Mouse (Mus musculus): ENCODE measurements at regions not wholly inside any gene's neighbourhood (a gene's known extent, or its start where the extent isn't known, plus 50 kb on each side); places are given as distances from the start of the nearest gene placed in this dataset.
A peak's percentile ranks its signal among the peaks of the same experiment; 100 is the strongest.

DNA sequence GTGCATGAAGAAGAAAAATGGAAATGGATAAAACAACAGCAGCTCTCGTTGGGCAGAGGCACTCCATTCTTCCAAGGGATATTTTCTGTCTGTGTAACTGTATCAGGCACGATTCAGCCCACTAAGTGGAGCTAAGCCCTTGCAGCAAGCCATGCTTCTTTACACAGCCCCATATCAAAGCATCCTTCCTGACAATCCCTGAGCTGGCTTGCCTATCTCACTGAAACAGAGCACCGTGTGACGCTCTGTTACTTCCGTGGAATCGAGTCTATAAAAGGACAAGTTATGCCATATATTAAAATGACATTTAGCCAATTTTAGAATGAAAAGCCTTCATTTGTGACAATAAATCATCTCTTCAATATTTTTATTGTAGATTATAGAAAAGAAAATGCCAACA lies 918.8 kb downstream of the Tbl1xr1 start:
- Histone ChIP-seq H3K79me2 (replicated peaks; ENCODE audit: control insufficient read depth, extremely low read depth, insufficient read depth, poor library complexity, severe bottlenecking) (no peaks in the 10 kb centered on the region), H3K36me3 (replicated peaks in 1 of 2; ENCODE audit: control insufficient read depth in 1 of 2, insufficient read depth in 1 of 2, low read length in 1 of 2) (no peaks in the 10 kb centered on the region), H3K9me3 (replicated peaks; ENCODE audit: low read length) (no peaks in the 10 kb centered on the region), H3K4me3 (replicated peaks in 1 of 3; ENCODE audit: low read depth in 2 of 3, low read length in 2 of 3, poor library complexity in 1 of 3) (no peak overlapping the region), H3K9ac (ENCODE audit: insufficient read depth, low read depth) (no peak overlapping the region; the same call in 1 of the 2 replicates), H3K27me3 (replicated peaks) (no peaks in the 10 kb centered on the region), H3K4me1 (ENCODE audit: control insufficient read depth in 1 of 2, insufficient read depth in 2 of 2) (peaks cover 6 to 18% of the 10 kb centered on the region in 2 experiments; a peak in 3 of 4 replicates), H3K27ac (ENCODE audit: insufficient read depth, low read depth) (peak overlapping the region; percentile 28), H3K4me2 (ENCODE audit: insufficient read depth, low read depth, poor library complexity, severe bottlenecking) (no peak overlapping the region)
- DNase-seq (ENCODE audit: extremely low read depth) = no peak
- dilution Hi-C loops (cut with MboI; ENCODE audit: extremely low pct_ligation_motif_present, extremely low pct_unique_long_range_greater_than_20kb, low sequenced_read_pairs) (no loop called here), in situ Hi-C loops (cut with MboI; ENCODE audit: low pct_ligation_motif_present, low pct_unique_long_range_greater_than_20kb, low sequenced_read_pairs) (no loop called here)
- no peak for TF ChIP-seq MAFK (IDR thresholded peaks at IDR 0.05; ENCODE audit: insufficient replicate concordance, low read length)
- no peak for TF ChIP-seq ETS1 (conservative IDR thresholded peaks at IDR 0.05; ENCODE audit: low read depth, low read length)
- TF ChIP-seq UBTF (IDR thresholded peaks at IDR 0.05; ENCODE audit: low read depth, low read length) = no peak
- no peak for TF ChIP-seq ELF1 (IDR thresholded peaks at IDR 0.05; ENCODE audit: low read depth, low read length)
- no peak; the same call in 1 of the 2 replicates for TF ChIP-seq RAD21 (IDR thresholded peaks at IDR 0.05; ENCODE audit: low read depth, low read length)
- TF ChIP-seq SMC3 (IDR thresholded peaks at IDR 0.05; ENCODE audit: low read depth, low read length) = no peak
- TF ChIP-seq ZKSCAN1 (IDR thresholded peaks at IDR 0.05; ENCODE audit: borderline replicate concordance, low read depth, low read length) = no peak
- no peak for TF ChIP-seq CHD1 (IDR thresholded peaks at IDR 0.05; ENCODE audit: low read depth, low read length)
- TF ChIP-seq CHD2 (IDR thresholded peaks at IDR 0.05; ENCODE audit: low read length) = no peak
- no peak for TF ChIP-seq USF2 (conservative IDR thresholded peaks at IDR 0.05; ENCODE audit: low read depth, low read length)
- TF ChIP-seq MAX (IDR thresholded peaks at IDR 0.05; ENCODE audit: low read length) = no peak
- TF ChIP-seq IRF4 (IDR thresholded peaks at IDR 0.05; ENCODE audit: low read depth, low read length) = no peak

DNA sequence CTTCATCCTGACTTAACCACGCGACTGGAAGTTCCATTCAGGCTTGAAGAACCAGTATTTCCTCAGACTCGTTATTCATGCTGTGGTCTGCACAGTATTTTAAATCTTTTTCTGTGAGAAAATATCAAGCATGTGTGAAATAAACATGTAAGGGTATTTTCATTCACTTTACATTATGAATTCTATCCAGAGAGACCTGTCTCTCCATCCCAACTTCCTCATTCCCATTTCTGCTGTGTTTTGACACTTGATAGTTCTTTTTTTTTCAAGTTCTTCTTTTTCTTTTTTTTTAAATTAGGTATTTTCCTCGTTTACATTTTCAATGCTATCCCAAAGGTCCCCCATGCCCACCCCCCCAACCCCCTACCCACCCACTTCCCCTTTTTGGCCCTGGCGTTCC lies 919.4 kb downstream of the Tbl1xr1 start:
- Histone ChIP-seq H3K4me1 (ENCODE audit: control insufficient read depth in 1 of 2, insufficient read depth in 2 of 2) (peaks cover 6 to 21% of the 10 kb centered on the region in 2 experiments; a peak in 3 of 4 replicates), H3K4me3 (replicated peaks in 1 of 3; ENCODE audit: low read depth in 2 of 3, low read length in 2 of 3, poor library complexity in 1 of 3) (no peak overlapping the region), H3K4me2 (ENCODE audit: insufficient read depth, low read depth, poor library complexity, severe bottlenecking) (no peak overlapping the region; the same call in 1 of the 2 replicates), H3K36me3 (replicated peaks in 1 of 2; ENCODE audit: control insufficient read depth in 1 of 2, insufficient read depth in 1 of 2, low read length in 1 of 2) (no peaks in the 10 kb centered on the region), H3K9ac (ENCODE audit: insufficient read depth, low read depth) (no peak overlapping the region), H3K27me3 (replicated peaks) (no peaks in the 10 kb centered on the region), H3K79me2 (replicated peaks; ENCODE audit: control insufficient read depth, extremely low read depth, insufficient read depth, poor library complexity, severe bottlenecking) (no peaks in the 10 kb centered on the region), H3K9me3 (replicated peaks; ENCODE audit: low read length) (no peaks in the 10 kb centered on the region), H3K27ac (ENCODE audit: insufficient read depth, low read depth) (no peak overlapping the region)
- dilution Hi-C loops (cut with MboI; ENCODE audit: extremely low pct_ligation_motif_present, extremely low pct_unique_long_range_greater_than_20kb, low sequenced_read_pairs) (no loop called here), in situ Hi-C loops (cut with MboI; ENCODE audit: low pct_ligation_motif_present, low pct_unique_long_range_greater_than_20kb, low sequenced_read_pairs) (no loop called here)
- TF ChIP-seq ZNF384 (IDR thresholded peaks at IDR 0.05; ENCODE audit: low read depth, low read length) = peak; percentile 70
- 0 out of 2 replicates have a peak, but pooled peaks have one; percentile 30 for TF ChIP-seq BHLHE40 (IDR thresholded peaks at IDR 0.05; ENCODE audit: low read depth, low read length)
- TF ChIP-seq MAX (IDR thresholded peaks at IDR 0.05; ENCODE audit: low read length) = 0 out of 2 replicates have a peak, but pooled peaks have one; percentile 28
- no peak for TF ChIP-seq PAX5 (IDR thresholded peaks at IDR 0.05; ENCODE audit: low read length)
- no peak for TF ChIP-seq E2F4 (IDR thresholded peaks at IDR 0.05; ENCODE audit: insufficient replicate concordance, low read depth, low read length)
- TF ChIP-seq ZC3H11A (IDR thresholded peaks at IDR 0.05; ENCODE audit: low read depth, low read length) = no peak
- 0 out of 2 replicates have a peak, but pooled peaks have one; percentile 24 for TF ChIP-seq MEF2A (IDR thresholded peaks at IDR 0.05; ENCODE audit: borderline replicate concordance, low read depth, low read length)
- TF ChIP-seq EP300 (IDR thresholded peaks at IDR 0.05; ENCODE audit: low read length) = 0 out of 2 replicates have a peak, but pooled peaks have one; percentile 19
- no peak; the same call in 1 of the 2 replicates for TF ChIP-seq IRF4 (IDR thresholded peaks at IDR 0.05; ENCODE audit: low read depth, low read length)
- TF ChIP-seq POLR2AphosphoS2 (IDR thresholded peaks at IDR 0.05; ENCODE audit: low read depth, low read length) = no peak
- DNase-seq (ENCODE audit: extremely low read depth) = peak; percentile 28
